Mouse (Mus musculus): ENCODE data around the gene Colec11. TPM values are rescaled to one million over a fixed set of nuclear protein-coding genes. Genes with fewer than 3 reads are reported as not detected.

Gene Colec11
- 2.2 and 2.8 TPM in 2 replicates for polyA plus RNA-seq (2015; fragmentation: Nextera tagmentation; extraction: Ambion mirVana)

GRCm38 (mm10) chr12:28623195-28623594, at the start of gene Colec11:
Gene Colec11 (minus strand): TSS chr12:28623377.
- H3K27me3 ChIP-seq (replicated peaks; ENCODE audit: insufficient read depth, low read length), result no peaks in the 10 kb centered on the region
- 23% methylated on average over 5 of the region's 5 CpGs for WGBS
- no peak within 1 kb of the TSS for H3K4me3 ChIP-seq (ENCODE audit: low read depth, low read length)
- H3K27ac ChIP-seq (ENCODE audit: low read length), result no peak within 1 kb of the TSS
- ATAC-seq, result peak; percentile 38; the same call in 1 of the 2 replicates
- no peak within 1 kb of the TSS for H3K4me2 ChIP-seq (replicated peaks; ENCODE audit: low read depth, low read length)
- no peak within 1 kb of the TSS for H3K9ac ChIP-seq (replicated peaks; ENCODE audit: low read depth)
- TF ChIP-seq EP300 (IDR thresholded peaks at IDR 0.05) (no peak), CTCF (IDR thresholded peaks at IDR 0.05) (no peak)
- H3K36me3 ChIP-seq (ENCODE audit: insufficient read depth, low read length), result no peaks in the 10 kb centered on the region
- no peaks in the 10 kb centered on the region for H3K9me3 ChIP-seq (ENCODE audit: low read length)
- H3K4me1 ChIP-seq (ENCODE audit: insufficient read depth, low read depth, low read length), result no peaks in the 10 kb centered on the region
- no peak for DNase-seq (ENCODE audit: low spot score)

GRCm38 (mm10) chr12:28667287-28667686, 44.1 kb upstream of the Colec11 start:
- no peak overlapping the region for H3K4me3 ChIP-seq (ENCODE audit: low read depth, low read length)
- peak; percentile 72 for ATAC-seq
- H3K4me2 ChIP-seq (replicated peaks; ENCODE audit: low read depth, low read length), result no peak overlapping the region
- peak overlapping the region; percentile 26; the same call in 1 of the 2 replicates for H3K27ac ChIP-seq (ENCODE audit: low read length)
- H3K27me3 ChIP-seq (replicated peaks; ENCODE audit: insufficient read depth, low read length), result no peaks in the 10 kb centered on the region
- no peak overlapping the region for H3K9ac ChIP-seq (replicated peaks; ENCODE audit: low read depth)
- H3K4me1 ChIP-seq (ENCODE audit: insufficient read depth, low read depth, low read length), result peaks cover 10% of the 10 kb centered on the region
- H3K36me3 ChIP-seq (ENCODE audit: insufficient read depth, low read length), result no peaks in the 10 kb centered on the region
- H3K9me3 ChIP-seq (ENCODE audit: low read length), result no peaks in the 10 kb centered on the region
- whole genome bisulfite sequencing, result 3% methylated on average over 8 of the region's 8 CpGs
- TF ChIP-seq EP300 (IDR thresholded peaks at IDR 0.05), result no peak
- no peak for TF ChIP-seq CTCF (IDR thresholded peaks at IDR 0.05)
- peak; percentile 47 for DNase-seq (ENCODE audit: low spot score)

- Histone ChIP-seq H3K9me3 (ENCODE audit: low read length) (no peaks in the 10 kb centered on the region), H3K27ac (ENCODE audit: low read length) (no peak overlapping the region), H3K4me2 (replicated peaks; ENCODE audit: low read depth, low read length) (no peak overlapping the region), H3K4me3 (ENCODE audit: low read depth, low read length) (no peak overlapping the region), H3K9ac (replicated peaks; ENCODE audit: low read depth) (no peak overlapping the region), H3K4me1 (ENCODE audit: insufficient read depth, low read depth, low read length) (peaks cover 10% of the 10 kb centered on the region), H3K27me3 (replicated peaks; ENCODE audit: insufficient read depth, low read length) (no peaks in the 10 kb centered on the region), H3K36me3 (ENCODE audit: insufficient read depth, low read length) (no peaks in the 10 kb centered on the region)
- ATAC-seq (no peak), DNase-seq (ENCODE audit: low spot score) (peak; percentile 6)
- 11% methylated on average over 4 of the region's 4 CpGs for WGBS
- TF ChIP-seq EP300 (IDR thresholded peaks at IDR 0.05), result no peak
Observed at GRCm38 (mm10) chr12:28666734-28667133, 43.6 kb upstream of the Colec11 start.

GRCm38 (mm10) chr12:28662628-28663027, 39.5 kb upstream of the Colec11 start:
- no peaks in the 10 kb centered on the region for H3K9me3 ChIP-seq (ENCODE audit: low read length)
- H3K4me3 ChIP-seq (ENCODE audit: low read depth, low read length), result no peak overlapping the region
- no peaks in the 10 kb centered on the region for H3K27me3 ChIP-seq (replicated peaks; ENCODE audit: insufficient read depth, low read length)
- no peak overlapping the region for H3K4me2 ChIP-seq (replicated peaks; ENCODE audit: low read depth, low read length)
- peaks cover 9% of the 10 kb centered on the region for H3K4me1 ChIP-seq (ENCODE audit: insufficient read depth, low read depth, low read length)
- ATAC-seq, result no peak
- TF ChIP-seq EP300 (IDR thresholded peaks at IDR 0.05) (no peak), CTCF (IDR thresholded peaks at IDR 0.05) (no peak)
- DNase-seq (ENCODE audit: low spot score), result no peak
- WGBS, result 80% methylated on average over 4 of the region's 4 CpGs
- H3K9ac ChIP-seq (replicated peaks; ENCODE audit: low read depth), result no peak overlapping the region
- H3K36me3 ChIP-seq (ENCODE audit: insufficient read depth, low read length), result peaks cover 16% of the 10 kb centered on the region; the same call in 1 of the 2 replicates
- no peak overlapping the region for H3K27ac ChIP-seq (ENCODE audit: low read length)

GRCm38 (mm10) chr12:28649141-28650110, 26.2 kb upstream of the Colec11 start, which contains the start of gene Rnaseh1:
Gene Rnaseh1 (plus strand): TSS chr12:28649602.
- Histone ChIP-seq H3K27ac (ENCODE audit: low read length) (peak within 1 kb of the TSS; percentile 68), H3K9ac (replicated peaks; ENCODE audit: low read depth) (peak within 1 kb of the TSS; percentile 63), H3K4me2 (replicated peaks; ENCODE audit: low read depth, low read length) (peak within 1 kb of the TSS; percentile 77), H3K4me3 (ENCODE audit: low read depth, low read length) (peak within 1 kb of the TSS; percentile 84), H3K36me3 (ENCODE audit: insufficient read depth, low read length) (peaks cover 3% of the 10 kb centered on the region; the same call in 1 of the 2 replicates), H3K9me3 (ENCODE audit: low read length) (no peaks in the 10 kb centered on the region), H3K4me1 (ENCODE audit: insufficient read depth, low read depth, low read length) (peaks cover 7% of the 10 kb centered on the region; the same call in 1 of the 2 replicates), H3K27me3 (replicated peaks; ENCODE audit: insufficient read depth, low read length) (no peaks in the 10 kb centered on the region)
- DNase-seq (ENCODE audit: low spot score) (peak; percentile 93), ATAC-seq (peak; percentile 98)
- TF ChIP-seq CTCF (IDR thresholded peaks at IDR 0.05) (no peak), EP300 (IDR thresholded peaks at IDR 0.05) (no peak)
- WGBS, result 1% methylated on average over 52 of the region's 52 CpGs

GRCm38 (mm10) chr12:28638778-28639177, 15.6 kb upstream of the Colec11 start:
- no peaks in the 10 kb centered on the region for H3K9me3 ChIP-seq (ENCODE audit: low read length)
- H3K27ac ChIP-seq (ENCODE audit: low read length), result no peak overlapping the region
- no peaks in the 10 kb centered on the region for H3K27me3 ChIP-seq (replicated peaks; ENCODE audit: insufficient read depth, low read length)
- ATAC-seq (no peak), DNase-seq (ENCODE audit: low spot score) (no peak)
- H3K36me3 ChIP-seq (ENCODE audit: insufficient read depth, low read length), result no peaks in the 10 kb centered on the region
- no peak overlapping the region for H3K9ac ChIP-seq (replicated peaks; ENCODE audit: low read depth)
- no peak overlapping the region for H3K4me2 ChIP-seq (replicated peaks; ENCODE audit: low read depth, low read length)
- WGBS, result 66% methylated on average over 2 of the region's 2 CpGs
- no peak overlapping the region for H3K4me3 ChIP-seq (ENCODE audit: low read depth, low read length)
- H3K4me1 ChIP-seq (ENCODE audit: insufficient read depth, low read depth, low read length), result peaks cover 4% of the 10 kb centered on the region; the same call in 1 of the 2 replicates
- no peak for TF ChIP-seq CTCF (IDR thresholded peaks at IDR 0.05)
- TF ChIP-seq EP300 (IDR thresholded peaks at IDR 0.05), result no peak
